Mouse (Mus musculus): ENCODE results near the gene Myl6.

GRCm38 (mm10) chr10:128516677-128517076, 22.7 kb upstream of the Myl6 start:
- TF ChIP-seq POLR2A (IDR thresholded peaks at IDR 0.05; ENCODE audit: borderline replicate concordance, control insufficient read depth, low read depth, low read length) = no peak
- TF ChIP-seq CTCF (IDR thresholded peaks at IDR 0.05; ENCODE audit: control insufficient read depth, insufficient read depth, low read length) = no peak

All from bone marrow, adult 2 months (tissue).